Mouse (Mus musculus): ENCODE data around the gene Mtch1.
A peak's percentile ranks its signal among the peaks of the same experiment; 100 is the strongest.
"Not testable (repeated sequence)": the region's sequence is repeated elsewhere in the genome, so short reads cannot be mapped to it uniquely, and the experiment has no call there.

Gene Mtch1

GRCm38 (mm10) chr17:29361982-29362691 is 14.4 kb upstream of the Mtch1 start:
- DNase-seq = no peak

- peak; percentile 39 for DNase-seq
Measured at GRCm38 (mm10) chr17:29360761-29361221, 13.1 kb upstream of the Mtch1 start, which contains the start of gene Fgd2. Gene Fgd2, plus strand, starts transcription at chr17:29360914.

GRCm38 (mm10) chr17:29358928-29359327 is 11.2 kb upstream of the Mtch1 start:
- no peak for DNase-seq

- no peak for DNase-seq
Measured at GRCm38 (mm10) chr17:29356882-29357281, 9.1 kb upstream of the Mtch1 start.

- peak; percentile 74 for DNase-seq
Measured at GRCm38 (mm10) chr17:29356479-29356856, 8.7 kb upstream of the Mtch1 start.

- DNase-seq = no peak
Measured at GRCm38 (mm10) chr17:29355841-29356478, 8.2 kb upstream of the Mtch1 start.

- no peak for DNase-seq
Measured at GRCm38 (mm10) chr17:29355461-29355840, 7.7 kb upstream of the Mtch1 start.

GRCm38 (mm10) chr17:29351056-29351455 is 3.3 kb upstream of the Mtch1 start:
- not testable (repeated sequence) for DNase-seq

GRCm38 (mm10) chr17:29348996-29349395 is 1.3 kb upstream of the Mtch1 start:
- no peak for DNase-seq

- DNase-seq = no peak
Measured at GRCm38 (mm10) chr17:29347126-29347644, 549 bp downstream of the Mtch1 start.

GRCm38 (mm10) chr17:29346496-29347125 is 1.1 kb downstream of the Mtch1 start:
- DNase-seq = no peak

- no peak for DNase-seq
Measured at GRCm38 (mm10) chr17:29345272-29345671, 2.5 kb downstream of the Mtch1 start.

- DNase-seq = no peak
Measured at GRCm38 (mm10) chr17:29343241-29343640, 4.5 kb downstream of the Mtch1 start.

GRCm38 (mm10) chr17:29342010-29342910 is 5.5 kb downstream of the Mtch1 start:
- DNase-seq = peak; percentile 37

GRCm38 (mm10) chr17:29341591-29342003 is 6.1 kb downstream of the Mtch1 start:
- no peak for DNase-seq

GRCm38 (mm10) chr17:29340406-29341261 is 7.1 kb downstream of the Mtch1 start:
- no peak for DNase-seq

- DNase-seq = no peak
Measured at GRCm38 (mm10) chr17:29339170-29339768, 8.5 kb downstream of the Mtch1 start.

- DNase-seq = no peak
Measured at GRCm38 (mm10) chr17:29337979-29338823, 9.5 kb downstream of the Mtch1 start.

- DNase-seq = no peak
Measured at GRCm38 (mm10) chr17:29336266-29336990, 11.3 kb downstream of the Mtch1 start.
